Mouse (Mus musculus) erythroblast, adult 5-6 weeks (primary cell): ENCODE measurements around the gene Clec4e. TPM values are rescaled to one million over a fixed set of nuclear protein-coding genes. Genes with fewer than 3 reads are reported as not detected.
"Not testable (repeated sequence)": the region's sequence is repeated elsewhere in the genome, so short reads cannot be mapped to it uniquely, and the experiment has no call there.

Experiments
- ATAC-seq: replicated peaks from 2 replicates; pipeline ENCODE4 v1.8.0; 2016; ENCODE audit warnings: moderate number of reproducible peaks, mild to moderate bottlenecking, moderate TSS enrichment, inconsistent platforms; ENCODE audit not compliant: poor library complexity, low FRiP score, severe bottlenecking
- total RNA-seq, 2 experiments: library from RNA; stranded (forward) in 1 of 2; stranded (reverse) in 1 of 2; fragments of 150-400 nt in 1 of 2; fragments of 200-764, 138-1000 nt in 1 of 2; gene quantifications; 2 replicates each; pipeline versions ENCODE4 v1.2.3 to v1.2.4; 2015 to 2017; ENCODE audit warnings: low replicate concordance in 2 of 2

The Clec4e gene
- total RNA-seq (2015; ENCODE audit: low replicate concordance) (7.3 and 9.0 TPM in 2 replicates), total RNA-seq (2017; ENCODE audit: low replicate concordance) (8.1 and 8.5 TPM in 2 replicates)

GRCm38 (mm10) chr6:123289753-123290152, at the start of gene Clec4e:
TSS of gene Clec4e (minus strand) at chr6:123289870.
- ATAC-seq: no peak

DNA sequence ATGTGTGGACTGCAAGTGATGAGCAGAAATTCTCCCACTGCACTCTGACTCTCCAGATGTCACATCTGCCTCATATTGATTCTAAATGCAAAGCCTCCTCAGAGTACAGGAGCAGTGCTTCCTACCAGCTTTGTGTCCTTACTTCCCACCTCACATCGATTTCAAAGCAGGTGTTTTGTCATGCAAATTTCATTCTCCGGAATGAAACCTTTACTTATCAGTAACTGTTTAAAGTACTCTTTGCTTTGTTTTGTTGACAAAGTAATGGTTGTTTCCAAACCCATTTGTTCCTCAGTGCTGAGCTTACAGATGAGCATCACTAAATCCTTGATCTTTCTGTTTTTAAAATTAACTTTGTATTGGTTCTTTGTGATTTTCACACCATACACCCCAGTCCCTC, 42.8 kb upstream of the Clec4e start:
- no peak for ATAC-seq

DNA sequence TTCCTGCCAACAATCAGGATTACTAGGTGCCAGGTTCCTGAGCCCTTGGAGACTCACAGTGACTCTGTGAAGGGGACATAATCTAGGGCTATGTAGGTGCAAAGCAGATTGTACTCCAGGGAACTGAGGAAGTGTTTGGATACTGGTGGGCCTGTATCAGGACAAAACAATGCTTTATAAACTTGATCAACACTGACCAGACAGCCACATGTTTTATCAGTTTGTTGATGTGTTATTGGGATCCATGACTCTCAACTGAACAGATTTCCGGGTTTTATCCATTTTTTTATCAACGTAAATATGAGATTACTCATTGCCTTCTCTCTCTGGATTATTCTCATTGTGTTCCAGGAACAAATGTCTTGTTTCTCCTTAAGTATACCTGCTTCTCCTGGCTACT, 18.4 kb upstream of the Clec4e start, which contains the start of gene Vmn2r19:
Gene Vmn2r19 (plus strand): TSS at position 301 of the 400 bp plus-strand sequence.
- ATAC-seq: no peak

DNA sequence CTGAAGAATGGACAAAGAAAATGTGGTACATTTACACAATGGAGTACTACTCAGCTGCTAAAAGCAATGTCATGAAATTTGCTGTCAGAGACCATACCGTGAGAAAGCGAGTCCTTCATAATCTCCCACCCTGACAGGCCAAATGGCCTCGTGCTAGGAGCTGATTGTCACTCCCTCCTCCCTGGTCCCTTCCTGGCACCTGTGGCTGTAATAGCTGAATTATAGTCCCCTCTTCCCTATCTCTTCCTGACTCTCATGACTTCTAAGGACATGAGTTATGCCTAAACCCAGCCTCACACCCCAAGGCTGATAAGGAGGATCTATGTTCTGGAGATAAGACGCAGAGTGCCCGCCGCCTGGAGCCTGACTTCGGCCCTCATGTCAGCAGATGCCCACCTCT, 16.6 kb upstream of the Clec4e start:
- not testable (repeated sequence) for ATAC-seq

DNA sequence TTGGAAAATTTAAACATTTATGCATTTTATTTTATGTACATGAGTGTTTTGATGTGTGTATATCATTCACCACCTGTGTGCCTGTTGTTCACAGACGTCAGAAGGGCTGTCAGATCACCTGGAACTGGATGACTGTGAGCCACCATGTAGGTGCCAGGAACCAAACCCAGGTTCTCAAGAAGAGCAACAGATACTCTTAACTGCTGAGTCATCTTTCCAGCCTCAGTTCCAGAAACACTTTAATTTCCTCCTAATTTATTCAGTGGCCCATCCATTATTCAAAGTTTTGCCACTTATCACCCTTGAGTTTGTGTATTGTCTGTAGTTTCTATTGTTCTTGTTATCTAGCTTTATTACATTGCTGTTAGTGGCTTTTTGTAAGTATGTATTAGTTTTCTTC, 7.0 kb upstream of the Clec4e start:
- ATAC-seq: peak; percentile 46

- not testable (repeated sequence) for ATAC-seq
Measured at GRCm38 (mm10) chr6:123293509-123293908, 3.8 kb upstream of the Clec4e start.

GRCm38 (mm10) chr6:123292751-123293400, 3.2 kb upstream of the Clec4e start:
- peak; percentile 90 for ATAC-seq

DNA sequence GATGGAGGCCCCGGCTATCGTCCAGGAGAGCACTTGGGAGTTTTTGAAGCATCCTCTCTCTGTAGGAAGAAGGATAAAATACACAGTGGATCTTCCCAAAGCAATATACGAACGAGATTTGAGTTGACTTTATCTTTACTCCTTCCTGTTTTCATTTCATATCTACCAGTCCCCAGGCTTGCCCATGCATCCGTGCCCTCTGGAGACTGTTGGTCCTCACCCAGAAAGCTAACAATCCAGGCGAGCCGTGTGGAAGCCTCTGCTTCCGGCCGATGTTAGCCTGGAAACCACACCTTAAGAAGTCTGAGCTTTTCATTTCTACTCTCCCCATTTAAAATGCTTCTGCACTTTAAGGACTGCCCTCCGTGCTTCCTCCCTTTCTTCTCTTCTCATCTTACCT, 739 bp downstream of the Clec4e start:
- ATAC-seq: no peak

- ATAC-seq: no peak
Measured at GRCm38 (mm10) chr6:123286311-123286710, 3.4 kb downstream of the Clec4e start.

DNA sequence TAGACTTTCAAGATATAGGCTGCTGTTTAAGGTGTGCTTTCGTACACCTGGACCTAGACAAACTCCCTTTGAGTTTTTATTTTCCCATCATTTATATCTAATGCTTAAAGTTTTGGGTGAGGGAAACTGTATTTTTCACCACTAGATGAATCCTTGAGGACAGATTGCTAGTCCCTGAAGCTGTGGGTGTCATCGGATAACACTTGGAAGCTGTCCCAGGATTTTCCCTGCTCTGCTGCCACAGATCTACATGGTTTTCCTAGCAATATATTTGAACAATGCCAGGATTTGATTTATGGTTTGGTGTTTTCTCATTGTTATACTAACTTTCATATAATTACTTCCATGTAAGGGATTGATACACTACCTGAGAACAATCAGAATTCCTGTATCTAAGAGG, 10.2 kb downstream of the Clec4e start:
- no peak for ATAC-seq

GRCm38 (mm10) chr6:123266945-123267344, 22.7 kb downstream of the Clec4e start:
- ATAC-seq: 0 out of 2 replicates have a peak, but pooled peaks have one; percentile 21

DNA sequence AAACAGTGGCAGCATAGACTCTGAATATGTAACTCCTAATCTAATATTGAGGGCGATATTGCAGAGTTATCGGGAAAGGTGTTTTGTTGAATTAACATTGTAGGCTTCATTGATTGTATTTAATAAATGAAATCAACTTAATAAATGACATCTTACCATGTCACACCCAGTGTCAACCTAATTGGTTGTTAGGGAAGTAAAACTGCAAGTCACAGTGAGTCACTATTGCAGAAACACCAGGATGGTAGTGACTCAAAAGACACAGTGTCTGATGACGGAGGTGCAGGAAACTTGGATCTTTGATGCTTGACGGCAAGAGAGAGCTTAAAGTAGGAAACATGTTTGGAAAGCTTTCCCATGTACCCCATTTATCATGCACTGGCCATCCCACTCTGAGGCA, 23.9 kb downstream of the Clec4e start:
- ATAC-seq: peak; percentile 86

DNA sequence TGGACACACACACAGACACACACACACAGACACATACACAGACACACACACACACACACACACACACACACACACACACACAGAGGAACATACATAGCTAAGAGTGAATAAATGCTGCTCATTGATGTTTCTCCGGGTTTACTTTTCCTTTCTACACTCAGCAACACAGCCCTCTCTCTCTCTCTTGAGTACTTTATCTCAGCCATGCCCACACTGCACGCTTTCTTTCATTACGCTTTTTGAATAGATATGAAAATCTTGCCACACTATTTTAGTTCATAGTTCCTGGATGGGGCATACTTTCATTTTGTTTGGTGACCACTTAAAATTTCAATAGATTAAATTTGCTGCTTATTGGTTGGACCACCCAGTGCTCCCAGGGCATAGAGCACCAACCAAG, 25.5 kb downstream of the Clec4e start:
- no peak for ATAC-seq

DNA sequence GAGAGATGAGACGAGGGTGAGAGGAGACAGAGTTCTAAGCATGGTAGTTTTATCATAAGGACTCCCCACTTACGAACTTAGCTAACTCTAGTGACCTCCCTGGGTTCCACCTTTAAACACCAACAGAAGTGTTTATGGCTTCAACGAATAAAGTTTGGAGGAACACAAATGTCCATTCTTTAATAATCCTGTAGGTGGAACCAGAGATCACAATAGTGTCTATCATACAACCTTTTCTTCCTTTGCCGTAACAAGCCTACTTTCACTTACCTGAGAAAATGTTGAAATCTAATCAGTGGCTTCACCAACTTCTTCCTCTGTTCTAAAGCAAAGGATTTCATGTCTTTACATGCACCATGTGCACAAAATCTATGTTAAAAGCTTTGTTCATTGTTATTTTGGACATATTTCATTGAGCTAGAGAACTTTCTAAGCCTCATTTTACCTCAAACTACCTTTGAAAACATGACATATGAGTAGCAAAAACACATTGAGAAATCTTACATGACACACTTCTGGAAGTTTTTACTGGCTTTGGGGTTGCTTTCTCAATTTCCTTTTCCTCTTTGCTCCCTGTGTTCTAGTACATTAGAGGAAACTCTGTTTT, 28.0 kb downstream of the Clec4e start, which contains the start of gene Clec4d:
Gene Clec4d (plus strand): TSS at position 557 of the 607 bp plus-strand sequence.
- ATAC-seq: peak; percentile 72

GRCm38 (mm10) chr6:123260868-123261267, 28.8 kb downstream of the Clec4e start:
- ATAC-seq: no peak

DNA sequence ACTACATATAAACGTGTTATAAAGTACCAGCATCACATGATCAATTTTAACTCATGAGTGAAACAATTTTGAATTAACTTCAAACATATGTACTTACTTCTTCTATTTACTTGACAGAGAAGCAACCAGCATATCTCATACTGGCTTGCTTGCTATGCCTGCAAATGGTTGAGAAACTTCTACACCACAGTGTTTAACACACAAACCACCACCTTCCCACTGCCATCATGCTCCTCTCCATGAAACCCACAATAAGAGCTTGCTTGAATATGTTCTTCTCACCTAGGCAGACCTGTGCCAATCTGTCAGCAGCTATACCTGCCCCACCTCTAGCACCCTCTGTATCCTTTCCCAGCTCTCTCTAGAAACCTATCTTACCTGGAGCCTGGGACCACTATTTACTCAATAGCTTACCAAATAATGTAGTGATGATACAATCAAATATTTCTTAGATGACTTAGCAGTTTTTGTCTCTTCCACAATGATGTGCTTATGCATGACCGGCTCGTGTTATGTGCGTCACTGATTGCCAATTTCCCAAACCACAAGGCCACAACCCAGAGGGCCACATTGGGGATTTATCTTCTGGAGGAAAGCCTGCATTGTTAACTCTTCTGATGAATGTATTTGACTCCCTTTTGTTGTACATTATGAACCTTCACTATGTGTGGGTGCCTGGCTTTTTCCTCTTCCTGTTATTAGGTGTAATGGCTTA, 29.6 kb downstream of the Clec4e start:
- ATAC-seq: no peak

GRCm38 (mm10) chr6:123258946-123259345, 30.7 kb downstream of the Clec4e start:
- peak; percentile 57 for ATAC-seq

DNA sequence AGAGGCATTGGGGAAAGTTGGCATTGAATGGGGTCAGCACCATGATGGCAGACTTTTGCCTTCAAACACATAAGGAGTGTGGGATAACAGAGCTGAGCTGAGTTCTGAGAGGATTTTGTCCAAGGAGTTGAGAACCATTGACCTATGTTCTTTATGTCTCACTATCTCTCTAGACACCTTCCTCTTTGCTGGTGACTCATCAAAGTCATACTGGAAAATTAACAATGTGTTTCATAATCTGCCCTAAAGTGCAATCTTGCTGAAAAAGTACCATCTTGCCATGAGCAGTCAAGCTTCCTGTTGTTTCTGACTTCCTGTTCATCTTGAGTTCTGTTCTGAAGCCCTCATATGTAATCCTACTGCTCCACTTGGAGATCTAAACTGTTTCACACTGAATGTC, 36.9 kb downstream of the Clec4e start:
- no peak for ATAC-seq

GRCm38 (mm10) chr6:123248862-123249261, 40.8 kb downstream of the Clec4e start:
- peak; percentile 64 for ATAC-seq

DNA sequence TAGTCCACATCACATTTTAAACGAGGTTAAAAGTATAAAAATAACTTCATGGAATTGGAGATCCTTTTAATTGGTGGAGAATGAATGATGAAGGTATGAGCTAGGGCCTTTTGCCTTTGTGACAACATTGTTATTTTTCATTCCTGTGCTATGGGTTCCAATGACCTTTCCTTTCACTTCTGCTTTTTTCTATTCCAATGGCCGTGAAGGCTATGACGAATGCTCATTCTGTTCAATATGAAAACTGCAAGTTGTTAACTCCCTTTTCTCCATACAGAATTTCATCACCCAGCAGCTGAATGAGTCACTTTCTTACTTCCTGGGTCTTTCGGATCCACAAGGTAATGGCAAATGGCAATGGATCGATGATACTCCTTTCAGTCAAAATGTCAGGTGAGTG, 45.5 kb downstream of the Clec4e start:
- no peak for ATAC-seq

GRCm38 (mm10) chr6:123237582-123237981, 52.1 kb downstream of the Clec4e start:
- no peak for ATAC-seq
